Mouse (Mus musculus) kidney, postnatal 36 days (tissue): ENCODE data around the gene Nmd3.

Experiments
- DNase-seq, 2 experiments: peaks; one replicate each; pipeline ENCODE4 v3.0.0; 2021 to 2022; ENCODE audit warnings: mixed read lengths in 2 of 2

Gene Nmd3

GRCm38 (mm10) chr3:69763630-69764565 lies 42.1 kb downstream of the Nmd3 start:
- DNase-seq = no peak

DNA sequence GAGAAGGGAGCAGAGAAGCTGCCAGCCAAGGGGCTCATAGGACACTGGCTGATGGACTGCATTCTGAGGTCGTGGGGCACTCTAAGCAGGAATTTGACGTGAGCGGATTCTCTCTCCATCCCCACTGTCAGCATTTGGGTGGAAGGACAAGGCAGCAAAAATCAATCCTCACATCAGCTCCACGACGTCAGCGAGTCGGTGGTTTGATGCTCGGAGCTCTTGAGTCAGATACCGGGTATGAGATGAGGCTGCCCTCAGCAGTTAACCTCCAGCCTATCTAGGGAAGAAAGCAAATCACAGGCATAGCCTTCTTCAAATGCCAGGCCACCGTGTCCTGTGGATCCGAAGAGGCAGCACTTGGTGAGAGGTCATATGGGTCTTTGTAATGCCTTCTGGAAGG lies 43.4 kb downstream of the Nmd3 start:
- no peak for DNase-seq

DNA sequence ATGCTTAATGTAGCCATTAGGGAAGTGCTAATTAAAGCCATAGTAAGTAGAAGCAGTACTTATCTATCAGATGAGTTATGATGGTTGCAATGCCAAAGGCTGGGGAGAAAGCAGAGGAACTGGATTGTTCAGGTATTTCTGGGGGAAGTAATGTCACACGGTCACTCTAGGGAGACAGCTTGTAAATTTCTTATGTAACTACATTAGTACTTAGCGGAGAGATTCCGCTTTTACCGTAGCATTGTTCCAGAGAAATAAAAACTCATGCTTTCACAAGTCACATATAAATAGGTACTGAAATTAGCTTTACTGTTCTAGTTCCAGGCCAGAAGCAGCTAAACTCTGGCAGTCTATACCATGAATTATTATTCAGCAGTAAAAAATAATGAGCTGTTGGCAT lies 47.4 kb downstream of the Nmd3 start:
- no peak for DNase-seq

GRCm38 (mm10) chr3:69773356-69773755 lies 51.6 kb downstream of the Nmd3 start:
- no peak for DNase-seq

- no peak for DNase-seq
These were observed 57.5 kb downstream of the Nmd3 start for GRCm38 (mm10) chr3:69779246-69779796.

GRCm38 (mm10) chr3:69792823-69793417 lies 71.1 kb downstream of the Nmd3 start:
- no peak for DNase-seq

DNA sequence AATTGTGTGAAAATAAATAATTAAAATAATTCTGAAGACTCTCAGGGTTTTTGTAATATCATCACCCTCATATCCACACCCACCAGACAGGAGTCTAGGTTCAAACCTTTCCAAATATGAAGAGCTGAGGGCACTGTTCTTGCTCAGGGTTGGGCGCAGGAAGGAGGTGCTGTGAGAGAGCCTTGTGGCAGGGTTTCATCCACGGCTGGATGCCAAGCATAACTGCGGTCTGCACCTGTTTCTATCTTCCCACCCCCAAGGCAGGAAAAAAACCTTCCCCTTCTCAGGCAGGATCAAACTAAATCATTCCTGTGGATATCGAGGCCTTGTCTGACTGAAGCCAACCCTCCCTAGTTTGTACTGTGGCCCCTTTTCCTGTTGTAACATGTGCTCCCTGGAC lies 75.7 kb downstream of the Nmd3 start:
- DNase-seq = no peak

GRCm38 (mm10) chr3:69797969-69798368 lies 76.2 kb downstream of the Nmd3 start:
- no peak for DNase-seq

DNA sequence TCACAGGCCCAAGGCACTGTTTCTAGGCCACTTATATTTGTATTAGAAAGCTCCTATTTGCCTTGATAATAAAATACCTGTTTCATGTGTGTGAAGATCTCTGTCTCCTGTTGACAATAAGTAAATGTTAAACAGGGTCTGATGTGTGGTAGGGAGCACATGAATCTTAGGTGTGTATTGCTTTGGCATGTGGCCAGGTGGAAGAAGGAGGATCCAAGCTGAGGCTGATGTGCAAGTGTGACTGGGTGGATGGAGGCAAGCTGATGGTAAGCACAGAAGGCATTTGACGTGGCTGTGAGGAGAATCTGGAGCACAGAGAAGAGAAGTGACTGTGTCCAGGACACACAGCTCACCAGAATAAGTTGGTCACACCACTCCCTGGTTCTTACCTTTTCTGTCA lies 77.3 kb downstream of the Nmd3 start:
- DNase-seq = no peak

DNA sequence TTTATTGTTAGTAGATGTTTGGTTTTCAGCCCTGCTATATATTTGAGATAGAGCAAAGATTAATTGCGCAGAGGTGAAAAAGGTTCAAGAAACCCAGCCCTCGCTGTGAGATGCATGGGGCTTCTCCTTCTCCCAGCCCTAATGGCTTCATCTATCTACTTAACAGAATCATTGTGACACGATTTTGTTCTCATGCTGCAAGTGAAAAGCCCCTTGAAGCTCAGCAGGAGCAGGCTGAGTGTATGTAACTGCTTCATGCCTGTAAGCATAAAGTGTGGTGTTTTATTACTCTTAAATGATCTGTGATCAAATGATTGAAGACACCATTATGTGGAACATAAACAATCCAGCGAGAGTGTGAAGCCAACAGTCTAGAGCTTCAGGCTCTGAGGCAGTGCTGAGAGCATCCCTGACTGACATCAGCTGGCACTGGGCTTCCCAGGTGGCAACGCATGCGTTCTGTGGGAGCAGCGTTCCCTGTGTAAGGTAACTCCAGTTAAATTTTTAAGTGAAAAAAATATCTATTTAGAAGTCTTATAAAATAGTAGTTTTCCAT lies 79.1 kb downstream of the Nmd3 start:
- DNase-seq = no peak

GRCm38 (mm10) chr3:69803137-69803536 lies 81.4 kb downstream of the Nmd3 start:
- DNase-seq = no peak
